Comparison of ENCODE assay signal across 14 mouse cellular contexts in genomic region chr2:151513525-151514285, GRCm38 (mm10). TPM values are rescaled to one million over a fixed set of nuclear protein-coding genes. Genes with fewer than 3 reads are reported as not detected.
DNase-seq lines count a peak whose midpoint lies in the region; ATAC-seq and TF ChIP-seq lines count a peak whose summit lies in the region.
"Had no signal": no experiment of that assay in that cellular context is flagged by ENCODE, and none has a peak within 500 bp of the region (broad histone marks: within the 10 kb centered on the region; RNA-seq: fewer than 3 reads in every experiment).

No protein-coding gene starts in this region.

- peaks cover 9% of the 10 kb centered on the region; the same call in 1 of the 2 replicates for H3K36me3 ChIP-seq in kidney, adult 2 months (ENCODE audit: control insufficient read depth, insufficient read depth, low read length)
- H3K36me3 ChIP-seq in midbrain, postnatal 0 days (ENCODE audit: insufficient read depth, low read length): peaks cover 64% of the 10 kb centered on the region
- H3K36me3 ChIP-seq in midbrain, embryonic 16.5 days (ENCODE audit: control insufficient read depth, insufficient read depth, low read length): peaks cover 58% of the 10 kb centered on the region

- no peaks in the 10 kb centered on the region for H3K4me1 ChIP-seq in kidney, adult 2 months (ENCODE audit: control insufficient read depth, insufficient read depth, low read length)
- no peaks in the 10 kb centered on the region for H3K4me1 ChIP-seq in midbrain, postnatal 0 days (ENCODE audit: insufficient read depth, low read length)
- no peaks in the 10 kb centered on the region for H3K4me1 ChIP-seq in midbrain, embryonic 16.5 days (ENCODE audit: control insufficient read depth, insufficient read depth, low read length)
- H3K4me1 ChIP-seq in cortical plate, adult 2 months (ENCODE audit: control insufficient read depth, insufficient read depth, low read length): peaks cover 5% of the 10 kb centered on the region
- H3K4me1 ChIP-seq: liver, embryonic 13.5 days had no signal

- peak; percentile 14 for DNase-seq in kidney, adult 2 months
- DNase-seq in kidney, postnatal 25 days: no peak
- no peak for DNase-seq in midbrain, postnatal 0 days (ENCODE audit: low spot score)
- DNase-seq in right cerebral cortex, postnatal 36 days (ENCODE audit: low spot score in 2 of 2): peak; percentile 41 to 51
- DNase-seq in spleen, postnatal 14 days (ENCODE audit: low spot score in 2 of 2): no peak
- DNase-seq: adrenal gland, postnatal 14 days; cerebellum, adult 9-10 months; gastrocnemius, postnatal 36 days; liver, embryonic 13.5 days had no signal

- H3K4me3 ChIP-seq in kidney, adult 2 months (ENCODE audit: insufficient read depth, low read depth, low read length): no peak overlapping the region
- no peak overlapping the region for H3K4me3 ChIP-seq in midbrain, postnatal 0 days (ENCODE audit: low read depth, low read length)
- H3K4me3 ChIP-seq in midbrain, embryonic 16.5 days (ENCODE audit: low read depth, low read length): no peak overlapping the region
- H3K4me3 ChIP-seq in cortical plate, adult 2 months (ENCODE audit: insufficient read depth, low read length): no peak overlapping the region
- H3K4me3 ChIP-seq: liver, embryonic 13.5 days had no signal

- no peak overlapping the region for H3K27ac ChIP-seq in kidney, adult 2 months (ENCODE audit: insufficient read depth, low read depth, low read length)
- no peak overlapping the region for H3K27ac ChIP-seq in midbrain, postnatal 0 days (ENCODE audit: low read depth, low read length)
- no peak overlapping the region for H3K27ac ChIP-seq in midbrain, embryonic 16.5 days (ENCODE audit: low read length)
- H3K27ac ChIP-seq in cortical plate, adult 2 months (ENCODE audit: insufficient read depth, low read length): peak overlapping the region; percentile 76
- H3K27ac ChIP-seq: liver, embryonic 13.5 days had no signal

- no peak for TF ChIP-seq POLR2A in kidney, adult 2 months (IDR thresholded peaks at IDR 0.05; ENCODE audit: low read depth, low read length)
- TF ChIP-seq POLR2A in cortical plate, adult 2 months (IDR thresholded peaks at IDR 0.05; ENCODE audit: extremely low read depth, insufficient read depth, low read length): no peak

- no peaks in the 10 kb centered on the region for H3K27me3 ChIP-seq in kidney, adult 2 months (replicated peaks; ENCODE audit: control insufficient read depth, insufficient read depth, low read length)
- H3K27me3 ChIP-seq in midbrain, postnatal 0 days (ENCODE audit: insufficient read depth, low read length): no peaks in the 10 kb centered on the region
- no peaks in the 10 kb centered on the region for H3K27me3 ChIP-seq in midbrain, embryonic 16.5 days (ENCODE audit: control insufficient read depth, insufficient read depth, low read depth, low read length)
- H3K27me3 ChIP-seq: liver, embryonic 13.5 days had no signal

- no peak overlapping the region for H3K9ac ChIP-seq in midbrain, postnatal 0 days (replicated peaks; ENCODE audit: low read length, poor library complexity, severe bottlenecking)
- H3K9ac ChIP-seq in midbrain, embryonic 16.5 days (ENCODE audit: low read depth, low read length): no peak overlapping the region
- H3K9ac ChIP-seq: liver, embryonic 13.5 days had no signal

- TF ChIP-seq CTCF in kidney, adult 2 months (conservative IDR thresholded peaks at IDR 0.05; ENCODE audit: insufficient read depth, insufficient read length, low read depth, low read length): peak; percentile 17; the same call in 1 of the 2 replicates
- peak; percentile 41 for TF ChIP-seq CTCF in midbrain, postnatal 0 days (IDR thresholded peaks at IDR 0.05)
- peak; percentile 14; the same call in 1 of the 2 replicates for TF ChIP-seq CTCF in cortical plate, adult 2 months (IDR thresholded peaks at IDR 0.05; ENCODE audit: extremely low read depth, insufficient read depth, low read length)

- 78% methylated on average over 3 of the region's 3 CpGs for WGBS in kidney, adult 2 months
- 79% methylated on average over 3 of the region's 3 CpGs for WGBS in midbrain, postnatal 0 days
- WGBS in midbrain, embryonic 16.5 days: 90% methylated on average over 3 of the region's 3 CpGs

- no peaks in the 10 kb centered on the region for H3K9me3 ChIP-seq in midbrain, postnatal 0 days (ENCODE audit: low read length)
- H3K9me3 ChIP-seq in midbrain, embryonic 16.5 days (replicated peaks; ENCODE audit: control insufficient read depth, low read length, poor library complexity, severe bottlenecking): no peaks in the 10 kb centered on the region
- H3K9me3 ChIP-seq: liver, embryonic 13.5 days had no signal

- no peak for ATAC-seq in midbrain, postnatal 0 days (ENCODE audit: low FRiP score)
- ATAC-seq in midbrain, embryonic 16.5 days: no peak

- H3K4me2 ChIP-seq in midbrain, postnatal 0 days (ENCODE audit: low read depth, low read length, poor library complexity, severe bottlenecking): no peak overlapping the region
- no peak overlapping the region for H3K4me2 ChIP-seq in midbrain, embryonic 16.5 days (ENCODE audit: low read length)
- H3K4me2 ChIP-seq: liver, embryonic 13.5 days had no signal

RNA-seq across cellular contexts. Expression of gene Nsfl1c, which starts 19.7 kb away (rescaled TPM):
- 77.7 and 88.1 TPM in 2 replicates for polyA plus RNA-seq in kidney, adult 2 months (2012; rRNA removed)
- total RNA-seq in midbrain, postnatal 0 days (2014; rRNA removed): 103 and 107 TPM in 2 replicates
- 244 and 250 TPM in 2 replicates for polyA plus RNA-seq in midbrain, postnatal 0 days (2015; fragmentation: Nextera tagmentation; extraction: Ambion mirVana)
- 291 and 304 TPM in 2 replicates for polyA plus RNA-seq in midbrain, embryonic 16.5 days (2015; fragmentation: Nextera tagmentation; extraction: Ambion mirVana)
- 123 and 126 TPM in 2 replicates for polyA plus RNA-seq in cortical plate, adult 2 months (2012; rRNA removed)

RNA-seq across cellular contexts. Expression of gene Fkbp1a, which starts 28.6 kb away (rescaled TPM):
- 76.7 and 97.9 TPM in 2 replicates for polyA plus RNA-seq in kidney, adult 2 months (2012; rRNA removed)
- total RNA-seq in midbrain, postnatal 0 days (2014; rRNA removed): 79.2 and 79.3 TPM in 2 replicates
- 598 and 619 TPM in 2 replicates for polyA plus RNA-seq in midbrain, postnatal 0 days (2015; fragmentation: Nextera tagmentation; extraction: Ambion mirVana)
- 568 and 608 TPM in 2 replicates for polyA plus RNA-seq in midbrain, embryonic 16.5 days (2015; fragmentation: Nextera tagmentation; extraction: Ambion mirVana)
- 475 and 493 TPM in 2 replicates for polyA plus RNA-seq in cortical plate, adult 2 months (2012; rRNA removed)

RNA-seq across cellular contexts. Expression of gene 4921509C19Rik, which starts 37.8 kb away (rescaled TPM):
- not detected in 2 replicates for polyA plus RNA-seq in kidney, adult 2 months (2012; rRNA removed)
- total RNA-seq in midbrain, postnatal 0 days (2014; rRNA removed): not detected in 2 replicates
- not detected in 2 replicates for polyA plus RNA-seq in midbrain, postnatal 0 days (2015; fragmentation: Nextera tagmentation; extraction: Ambion mirVana)
- polyA plus RNA-seq in midbrain, embryonic 16.5 days (2015; fragmentation: Nextera tagmentation; extraction: Ambion mirVana): not detected in 2 replicates
- not detected in 2 replicates for polyA plus RNA-seq in cortical plate, adult 2 months (2012; rRNA removed)
- total RNA-seq: adrenal gland, postnatal 14 days; gastrocnemius, postnatal 36 days; hematopoietic stem cell, adult 5-6 weeks; MEL had no signal
- polyA plus RNA-seq: kidney, embryonic 16.5 days; liver, embryonic 13.5 days had no signal

RNA-seq across cellular contexts. Expression of gene Sdcbp2, which starts 58.7 kb away (rescaled TPM):
- polyA plus RNA-seq in kidney, adult 2 months (2012; rRNA removed): 1.2 and 1.3 TPM in 2 replicates
- total RNA-seq in midbrain, postnatal 0 days (2014; rRNA removed): 0.61 TPM in 1 of 2 replicates, not detected in the other
- 0.93 and 1.4 TPM in 2 replicates for polyA plus RNA-seq in midbrain, postnatal 0 days (2015; fragmentation: Nextera tagmentation; extraction: Ambion mirVana)
- 0.98 and 1.1 TPM in 2 replicates for polyA plus RNA-seq in midbrain, embryonic 16.5 days (2015; fragmentation: Nextera tagmentation; extraction: Ambion mirVana)
- 1.8 TPM in 2 replicates for polyA plus RNA-seq in cortical plate, adult 2 months (2012; rRNA removed)
- total RNA-seq: hematopoietic stem cell, adult 5-6 weeks; MEL had no signal

Comparison
In these comparisons a context has a peak if more than half of its experiments do, and no peak if none do; other contexts are left out.
1. DNase-seq: peak in kidney, adult 2 months (single experiment) and right cerebral cortex, postnatal 36 days (2 of 2); none in kidney, postnatal 25 days (0 of 2), midbrain, postnatal 0 days (single experiment) and spleen, postnatal 14 days (0 of 2).
2. Peak in every context shown above with its lines, with median percentiles within 50 percentile points of each other: CTCF ChIP-seq.